Mouse (Mus musculus) limb, embryonic 14.5 days (tissue): ENCODE data around the gene Dok3. TPM values are rescaled to one million over a fixed set of nuclear protein-coding genes. Genes with fewer than 3 reads are reported as not detected.
A peak's percentile ranks its signal among the peaks of the same experiment; 100 is the strongest.

Experiments used
- ATAC-seq: fragments of 200-750 bp; cut with Nextera tagmentation; 2 replicates; pipeline ENCODE4 v1.8.0; 2017; ENCODE audit warnings: low read depth, moderate number of reproducible peaks, moderate TSS enrichment; ENCODE audit not compliant: low FRiP score
- DNase-seq: peaks from one replicate; pipeline ENCODE4 v3.0.0-alpha.2; 2015; ENCODE audit warnings: low spot score
- H3K27ac ChIP-seq: fragments of 300-500 bp; sonication (generic); replicated peaks from 2 replicates; pipeline ENCODE4 v1.5.1; 2014; ENCODE audit warnings: low read depth, mild to moderate bottlenecking, low read length, moderate library complexity, mixed read lengths
- H3K27me3 ChIP-seq: fragments of 300-500 bp; sonication (generic); 2 replicates; pipeline ENCODE4 v1.6.1; 2014; ENCODE audit warnings: low read length, mixed read lengths; ENCODE audit not compliant: control insufficient read depth, insufficient read depth
- H3K36me3 ChIP-seq: fragments of 300-500 bp; sonication (generic); 2 replicates; pipeline ENCODE4 v1.6.1; 2014; ENCODE audit warnings: mild to moderate bottlenecking, low read length, moderate library complexity, mixed read lengths; ENCODE audit not compliant: control insufficient read depth, insufficient read depth
- H3K4me1 ChIP-seq: fragments of 300-500 bp; sonication (generic); 2 replicates; pipeline ENCODE4 v1.6.1; 2014; ENCODE audit warnings: antibody characterized with exemption, low read length, mixed read lengths; ENCODE audit not compliant: control insufficient read depth, insufficient read depth
- H3K4me2 ChIP-seq: fragments of 300-500 bp; sonication (generic); replicated peaks from 2 replicates; pipeline ENCODE4 v1.6.1; 2014; ENCODE audit warnings: low read depth, mild to moderate bottlenecking, low read length, moderate library complexity; ENCODE audit not compliant: severe bottlenecking
- H3K4me3 ChIP-seq: fragments of 300-500 bp; sonication (generic); replicated peaks from 2 replicates; pipeline ENCODE4 v1.5.1; 2014; ENCODE audit warnings: low read length
- H3K9ac ChIP-seq: fragments of 300-500 bp; sonication (generic); 2 replicates; pipeline ENCODE4 v1.6.1; 2014; ENCODE audit warnings: mild to moderate bottlenecking, low read depth, low read length, moderate library complexity; ENCODE audit not compliant: severe bottlenecking
- H3K9me3 ChIP-seq: fragments of 300-500 bp; sonication (generic); 2 replicates; pipeline ENCODE4 v1.6.1; 2016; ENCODE audit warnings: low read length; ENCODE audit not compliant: control insufficient read depth
- POLR2A ChIP-seq: fragments of 200-500 bp; IDR thresholded peaks from 2 replicates; pipeline ENCODE4 v1.8.0; 2012; ENCODE audit warnings: inconsistent platforms, mild to moderate bottlenecking, moderate library complexity, borderline replicate concordance; ENCODE audit not compliant: insufficient read depth, insufficient read length; ENCODE audit errors: extremely low read depth
- WGBS: fragments of 180-500 bp; shearing (Covaris S2); extraction: QIAGEN DNeasy Blood & Tissue Kit; methylation state at CpG from one replicate; pipeline ENCODE4 v1.1.7; 2014; 5-methylcytosine and 5-hydroxymethylcytosine counted together
- polyA plus RNA-seq, 2 experiments: library from polyadenylated mRNA; depleted of rRNA in 1 of 2; stranded (reverse) in 1 of 2; unstranded in 1 of 2; fragments of >200 nt; fragmentation: Nextera tagmentation in 1 of 2; extraction: Ambion mirVana in 1 of 2; gene quantifications; 2 replicates each; pipeline versions ENCODE4 v1.2.1 to v1.2.3; 2012 to 2014

Gene Dok3
- polyA plus RNA-seq, 2 experiments = 4.4 to 9.1 TPM

DNA sequence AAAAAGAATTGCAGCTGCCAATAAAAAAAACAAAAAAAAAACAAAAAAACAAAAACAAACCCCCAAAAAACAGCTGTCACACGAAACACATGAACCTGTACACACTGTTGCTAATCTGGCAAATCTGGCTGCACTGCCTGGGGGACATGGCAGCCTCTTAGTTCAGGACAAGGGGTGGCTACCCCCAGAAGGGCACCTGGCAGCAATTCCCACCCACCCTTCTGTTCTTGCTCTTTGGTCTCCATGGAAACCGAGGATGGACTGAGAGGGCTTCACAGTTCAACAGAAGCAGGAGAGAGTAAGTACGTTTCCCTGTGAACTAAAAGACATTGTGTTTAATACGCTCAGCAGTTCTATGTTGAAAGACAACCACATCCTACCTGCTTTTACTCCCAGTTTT is 33.4 kb downstream of the Dok3 start:
- DNase-seq (no peak), ATAC-seq (no peak)
- TF ChIP-seq POLR2A = no peak
- Histone ChIP-seq H3K4me2 (no peak overlapping the region), H3K36me3 (peaks cover 40% of the 10 kb centered on the region), H3K27me3 (no peaks in the 10 kb centered on the region), H3K9me3 (no peaks in the 10 kb centered on the region), H3K9ac (no peak overlapping the region), H3K27ac (no peak overlapping the region), H3K4me1 (peaks cover 6% of the 10 kb centered on the region; the same call in 1 of the 2 replicates), H3K4me3 (no peak overlapping the region)
- 31% methylated on average over 4 of the region's 4 CpGs for WGBS

DNA sequence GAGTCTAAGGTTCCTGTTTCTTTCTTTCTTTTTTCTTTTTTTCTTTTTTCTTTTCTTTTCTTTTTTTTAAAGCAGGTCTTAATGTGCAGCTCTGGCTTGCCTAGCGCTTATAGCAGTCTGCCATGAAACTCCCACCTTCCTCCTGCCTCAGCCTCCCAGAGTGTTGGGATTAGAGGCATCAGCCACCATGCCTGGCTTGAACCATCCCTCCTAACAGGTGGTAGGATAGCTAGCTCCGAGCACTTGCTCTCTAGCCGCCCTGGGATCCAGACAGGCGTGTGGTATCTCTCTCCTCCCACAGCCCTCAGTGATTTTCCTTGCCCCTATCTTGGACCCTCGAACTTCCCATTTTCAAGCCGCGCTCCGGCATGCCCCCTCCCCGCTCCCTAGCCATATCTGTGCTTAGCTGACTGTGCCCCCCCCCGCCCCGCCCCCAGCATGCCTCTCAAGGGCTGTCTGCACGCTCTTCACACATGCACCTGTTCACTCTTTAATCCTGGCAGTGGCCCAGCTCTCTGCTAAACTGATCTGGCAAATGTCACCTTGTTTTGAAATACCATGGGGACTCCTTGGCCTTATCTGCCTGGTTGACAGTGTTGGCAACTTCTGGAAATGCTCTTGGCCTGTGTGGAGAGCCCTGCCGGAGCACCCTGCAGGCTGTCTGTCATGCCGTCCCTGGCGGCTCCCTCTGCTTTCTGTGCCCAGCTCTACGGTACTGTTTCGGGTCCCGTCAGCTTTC is 34.0 kb downstream of the Dok3 start:
- no peak overlapping the region for H3K4me3 ChIP-seq
- no peaks in the 10 kb centered on the region for H3K27me3 ChIP-seq
- DNase-seq (no peak), ATAC-seq (peak; percentile 38; the same call in 1 of the 2 replicates)
- H3K27ac ChIP-seq = no peak overlapping the region
- H3K36me3 ChIP-seq = peaks cover 34% of the 10 kb centered on the region
- peaks cover 6% of the 10 kb centered on the region; the same call in 1 of the 2 replicates for H3K4me1 ChIP-seq
- 17% methylated on average over 18 of the region's 18 CpGs for WGBS
- no peaks in the 10 kb centered on the region for H3K9me3 ChIP-seq
- H3K9ac ChIP-seq = no peak overlapping the region
- no peak overlapping the region for H3K4me2 ChIP-seq
- TF ChIP-seq POLR2A = no peak

DNA sequence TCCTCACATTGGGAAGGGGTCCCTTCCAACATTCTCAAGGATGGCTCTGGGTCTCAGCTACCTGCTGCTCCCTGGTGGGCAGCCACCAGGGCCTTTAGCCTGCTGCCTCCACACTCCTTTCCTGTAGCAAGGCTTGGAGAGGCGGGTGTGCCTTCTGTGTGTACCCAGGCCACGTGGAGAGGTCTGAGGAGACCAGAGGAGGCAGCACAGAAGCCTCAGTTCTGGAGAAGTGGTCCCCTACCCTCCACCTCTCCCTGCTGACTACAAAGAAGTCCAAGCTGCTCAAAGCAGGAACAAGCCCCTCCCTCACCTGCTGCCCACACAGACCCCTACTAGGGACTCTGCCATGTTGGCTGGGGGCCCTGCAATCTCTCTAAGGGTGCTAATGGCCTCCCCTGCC is 34.8 kb downstream of the Dok3 start:
- Histone ChIP-seq H3K4me3 (no peak overlapping the region), H3K9me3 (no peaks in the 10 kb centered on the region), H3K4me2 (no peak overlapping the region), H3K36me3 (peaks cover 27% of the 10 kb centered on the region), H3K27ac (no peak overlapping the region), H3K4me1 (peaks cover 6% of the 10 kb centered on the region; the same call in 1 of the 2 replicates), H3K27me3 (no peaks in the 10 kb centered on the region), H3K9ac (no peak overlapping the region)
- TF ChIP-seq POLR2A = no peak
- ATAC-seq = no peak
- DNase-seq = no peak
- 24% methylated on average over 2 of the region's 2 CpGs for WGBS

DNA sequence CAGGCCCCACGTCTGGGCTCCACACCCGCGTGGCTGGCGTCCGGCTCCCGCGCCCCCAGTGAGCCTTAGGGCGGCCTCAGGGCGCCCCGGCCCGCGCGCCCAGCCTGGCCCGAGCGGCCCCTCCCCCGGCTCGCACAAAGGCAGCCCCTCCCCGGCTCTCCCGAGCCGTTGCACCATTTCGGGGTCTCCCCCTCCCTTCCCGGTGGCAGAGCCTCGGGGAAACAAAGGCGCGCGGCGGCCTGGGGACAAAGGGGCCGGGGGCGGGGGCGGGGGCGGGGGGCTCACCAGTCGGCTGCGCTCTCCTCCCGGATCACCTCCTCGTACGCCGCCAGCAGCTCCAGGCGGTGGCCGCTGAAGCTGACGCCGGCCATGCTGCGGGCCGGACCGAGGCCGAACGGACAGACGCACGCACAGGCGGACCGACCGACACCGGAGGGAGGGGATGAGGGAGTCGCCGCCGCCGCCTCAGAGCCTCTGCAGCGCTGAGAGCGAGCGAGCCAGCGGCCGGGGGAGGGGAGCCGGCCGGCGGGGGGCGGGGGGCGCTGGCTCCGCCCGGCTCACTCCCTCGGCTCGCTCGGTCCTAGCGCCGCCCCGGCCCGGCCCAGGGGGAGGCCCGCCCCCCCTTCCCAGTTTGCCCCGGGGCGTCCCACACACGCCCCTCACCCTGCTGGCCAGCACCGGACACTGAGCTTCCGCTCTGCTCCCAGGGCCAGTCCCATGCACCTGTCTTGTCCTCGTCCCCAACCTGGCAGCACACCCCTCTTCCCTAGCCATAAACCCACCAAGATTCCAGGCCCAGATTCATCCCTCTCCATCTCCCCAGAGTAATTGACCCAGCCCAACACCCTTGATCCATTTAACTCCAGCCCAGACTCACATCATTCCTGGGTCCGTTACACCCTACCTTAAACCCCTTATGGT is 41.3 kb downstream of the Dok3 start, which contains the start of gene Dbn1:
Dbn1 (minus strand) TSS at position 534 of the 921 bp plus-strand sequence.
- DNase-seq = peak; percentile 74
- peak within 1 kb of the TSS; percentile 90 for H3K27ac ChIP-seq
- 0 out of 2 replicates have a peak, but pooled peaks have one; percentile 60 for TF ChIP-seq POLR2A
- H3K9me3 ChIP-seq = no peaks in the 10 kb centered on the region
- H3K36me3 ChIP-seq = peaks cover 12% of the 10 kb centered on the region; the same call in 1 of the 2 replicates
- H3K9ac ChIP-seq = peak within 1 kb of the TSS; percentile 100
- peak within 1 kb of the TSS; percentile 79 for H3K4me2 ChIP-seq
- H3K4me3 ChIP-seq = peak within 1 kb of the TSS; percentile 88
- no peaks in the 10 kb centered on the region for H3K27me3 ChIP-seq
- ATAC-seq = peak; percentile 86
- peaks cover 32% of the 10 kb centered on the region for H3K4me1 ChIP-seq
- WGBS = under 1% methylated on average over 37 of the region's 83 CpGs

DNA sequence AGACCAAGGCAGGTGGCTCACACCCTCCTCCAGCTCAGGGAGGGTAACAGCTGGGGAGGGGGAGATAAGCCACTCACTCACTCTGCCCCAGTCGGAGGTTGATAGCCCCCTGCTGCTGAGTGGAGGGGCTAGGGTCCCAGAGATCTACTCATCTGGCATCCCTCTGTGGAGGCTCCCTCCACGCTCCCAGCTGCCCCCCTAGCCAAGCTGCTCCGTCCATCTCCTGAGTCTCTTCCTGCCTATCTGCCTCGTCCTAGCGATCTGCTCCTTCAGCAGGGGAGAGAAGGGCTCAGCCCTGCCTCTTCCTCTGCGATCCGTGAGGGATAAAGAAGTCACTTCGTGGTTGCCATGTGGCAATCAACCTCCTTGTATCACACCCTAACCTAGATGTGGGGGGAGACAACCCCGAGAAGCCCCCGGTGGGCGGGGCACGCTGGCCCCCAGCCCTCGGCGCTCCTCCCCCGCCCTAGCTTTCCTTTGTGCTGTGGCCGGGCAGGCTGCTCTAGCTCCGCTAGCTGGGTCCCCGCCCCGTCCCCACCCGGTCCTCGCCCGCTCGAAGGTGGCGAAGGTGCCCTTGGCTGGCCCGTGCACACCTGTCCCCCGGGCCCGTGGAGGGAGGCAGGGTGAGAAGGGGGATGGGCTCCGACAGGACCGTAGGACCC is 42.0 kb downstream of the Dok3 start:
- Histone ChIP-seq H3K4me3 (peak overlapping the region; percentile 88), H3K36me3 (peaks cover 20% of the 10 kb centered on the region), H3K27me3 (no peaks in the 10 kb centered on the region), H3K9ac (peak overlapping the region; percentile 100), H3K4me2 (peak overlapping the region; percentile 79), H3K4me1 (peaks cover 32% of the 10 kb centered on the region), H3K27ac (peak overlapping the region; percentile 90), H3K9me3 (no peaks in the 10 kb centered on the region)
- DNase-seq = no peak
- ATAC-seq = peak; percentile 50
- 0 out of 2 replicates have a peak, but pooled peaks have one; percentile 10 for TF ChIP-seq POLR2A
- WGBS = under 1% methylated on average over 23 of the region's 29 CpGs
